Mouse (Mus musculus): ENCODE measurements at regions not wholly inside any gene's neighbourhood (a gene's known extent, or its start where the extent isn't known, plus 50 kb on each side); places are given as distances from the start of the nearest gene placed in this dataset.

DNA sequence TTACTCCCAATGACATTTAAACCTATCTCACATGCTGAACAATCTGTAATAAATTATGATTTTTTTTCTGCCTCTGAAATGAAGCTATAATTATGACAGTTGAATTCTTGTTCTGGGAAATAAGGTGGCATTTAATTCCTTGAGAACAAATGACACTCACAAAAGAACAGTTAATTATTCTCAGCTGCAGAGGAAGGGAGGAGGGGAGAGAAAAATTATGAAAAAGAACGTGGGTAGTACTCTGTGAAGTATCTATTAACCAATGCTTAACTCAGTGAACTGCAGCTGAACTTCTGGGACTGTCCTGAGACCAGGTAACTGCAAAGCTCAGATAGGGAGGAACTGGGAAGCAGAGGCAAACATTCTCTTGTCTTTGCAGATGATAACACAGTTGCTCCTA lies 302.6 kb upstream of the Fam92a start:
- no peak for ATAC-seq (replicated peaks; ENCODE audit: low read depth, poor library complexity, severe bottlenecking)

DNA sequence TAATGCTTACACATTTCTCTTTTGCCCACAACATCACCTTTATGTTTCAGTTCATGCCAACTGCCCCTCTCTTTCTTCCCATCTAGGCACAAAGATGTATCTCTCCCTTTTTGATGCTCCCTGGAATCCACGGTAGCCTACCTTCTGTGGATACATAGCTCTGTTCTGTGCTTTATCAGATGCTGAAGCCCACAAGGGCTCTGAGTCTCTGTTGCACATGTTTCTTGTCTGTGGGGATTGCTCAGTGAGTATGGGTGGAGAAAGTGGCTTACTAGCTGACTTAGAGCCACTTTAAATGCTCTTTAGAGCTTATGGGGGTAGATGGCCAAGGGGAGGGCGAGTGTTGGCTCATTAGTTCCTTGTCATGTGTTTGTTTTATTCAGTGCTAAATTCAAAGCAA lies 289.9 kb upstream of the Fam92a start:
- ATAC-seq (replicated peaks; ENCODE audit: low read depth, poor library complexity, severe bottlenecking) = no peak

- ATAC-seq (replicated peaks; ENCODE audit: low read depth, poor library complexity, severe bottlenecking) = no peak
These were observed 289.4 kb upstream of the Fam92a start for GRCm38 (mm10) chr4:12461251-12461650.

GRCm38 (mm10) chr4:12457978-12458597 lies 286.3 kb upstream of the Fam92a start:
- ATAC-seq (replicated peaks; ENCODE audit: low read depth, poor library complexity, severe bottlenecking) = no peak

DNA sequence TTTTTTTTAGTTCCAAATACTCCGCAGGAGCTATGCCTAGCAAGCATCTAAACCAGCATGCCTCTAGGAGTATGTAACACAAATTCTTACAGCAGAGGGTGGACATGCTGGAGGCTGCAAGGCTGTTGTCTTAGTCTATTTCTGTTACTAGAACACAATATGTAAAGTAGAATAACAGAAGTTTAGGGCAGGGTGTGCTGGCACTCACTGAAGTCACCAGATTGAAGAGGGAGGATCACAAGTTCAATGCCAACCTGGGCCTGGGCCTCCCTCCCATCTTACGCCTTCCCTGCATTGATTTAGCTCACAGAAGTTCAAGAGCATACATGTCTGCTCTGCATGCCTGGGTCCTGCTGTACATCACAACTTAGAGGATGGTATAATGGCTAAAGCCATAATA lies 280.3 kb upstream of the Fam92a start:
- no peak for ATAC-seq (replicated peaks; ENCODE audit: low read depth, poor library complexity, severe bottlenecking)

- ATAC-seq (replicated peaks; ENCODE audit: low read depth, poor library complexity, severe bottlenecking) = no peak
These were observed 253.7 kb upstream of the Fam92a start for GRCm38 (mm10) chr4:12425507-12425906.

- no peak for ATAC-seq (replicated peaks; ENCODE audit: low read depth, poor library complexity, severe bottlenecking)
These were observed 250.0 kb upstream of the Fam92a start for GRCm38 (mm10) chr4:12421628-12422319.

DNA sequence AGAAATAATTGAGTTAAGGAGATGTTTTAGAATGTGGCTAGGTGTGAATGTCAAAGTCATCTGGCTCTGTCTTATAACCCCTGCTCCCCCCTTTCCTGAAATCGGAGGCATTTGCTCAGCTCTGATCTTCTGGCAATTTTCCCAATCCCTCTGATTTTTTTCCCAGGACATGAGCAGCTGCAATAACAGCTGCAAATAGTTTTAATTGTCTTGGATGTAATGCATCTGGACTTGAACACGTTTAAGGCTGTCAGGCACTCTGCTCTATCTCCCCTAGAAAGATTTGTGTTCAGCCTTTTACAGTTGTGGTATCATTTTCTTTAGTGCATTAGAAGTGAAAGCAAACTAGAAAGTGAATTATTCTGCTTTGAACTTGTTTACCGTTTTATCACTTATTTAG lies 246.3 kb upstream of the Fam92a start:
- no peak for ATAC-seq (replicated peaks; ENCODE audit: low read depth, poor library complexity, severe bottlenecking)

DNA sequence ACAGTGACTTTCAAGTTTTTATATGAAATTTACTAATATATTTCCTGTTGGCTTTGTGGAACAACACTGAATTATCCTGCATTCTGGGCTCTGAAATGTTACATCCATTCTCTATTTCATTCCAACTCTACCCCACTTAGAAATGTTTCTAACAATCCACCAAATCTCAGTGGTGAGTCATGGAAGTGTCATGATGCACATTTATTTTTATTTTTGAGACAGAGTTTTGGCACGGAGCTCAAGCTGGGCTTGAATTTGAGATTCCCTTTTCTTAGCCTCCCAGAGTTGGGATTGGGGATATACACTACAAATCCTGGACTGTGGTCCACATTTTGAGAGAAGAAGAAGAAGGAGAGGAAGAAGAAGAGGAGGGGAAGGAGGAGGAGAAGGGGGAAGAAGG lies 223.5 kb upstream of the Fam92a start:
- ATAC-seq (replicated peaks; ENCODE audit: low read depth, poor library complexity, severe bottlenecking) = no peak

DNA sequence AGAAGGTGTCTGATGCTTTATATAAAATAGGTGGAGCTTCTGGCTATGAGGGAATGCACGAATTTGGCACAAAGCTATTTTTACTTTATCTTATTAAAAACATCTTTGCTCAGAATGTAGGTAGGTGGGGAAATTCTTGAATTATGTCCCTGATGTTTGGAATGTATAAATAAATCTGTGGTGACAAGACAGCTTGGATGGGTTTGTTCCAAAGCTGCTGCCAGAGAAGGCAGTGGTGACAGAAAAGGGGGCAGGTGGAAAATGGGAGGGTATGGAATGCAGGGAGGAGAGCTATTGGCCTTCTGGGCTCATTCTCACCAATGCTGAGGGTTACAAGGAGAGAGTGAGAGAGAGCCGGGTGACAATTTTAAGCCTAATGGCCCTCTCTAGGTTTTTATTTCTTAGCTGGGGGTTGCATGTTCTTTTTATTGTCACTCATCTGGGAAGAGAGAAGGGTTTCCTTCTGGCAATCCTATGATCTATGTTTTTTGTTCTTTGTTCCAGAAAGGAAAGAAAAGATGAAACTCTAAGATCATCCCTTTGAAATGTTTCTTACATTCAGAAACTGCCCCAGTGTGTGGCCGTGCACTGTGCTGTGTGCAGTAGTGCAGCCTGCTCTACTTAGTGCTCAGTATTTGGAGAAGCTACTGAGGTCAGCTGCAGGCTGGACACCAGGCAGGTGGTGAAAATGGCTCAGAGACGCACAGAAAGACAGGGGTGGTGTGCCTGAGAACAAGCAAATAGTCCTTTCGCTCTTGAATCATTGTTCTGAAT lies 205.2 kb upstream of the Fam92a start:
- no peak for ATAC-seq (replicated peaks; ENCODE audit: low read depth, poor library complexity, severe bottlenecking)

DNA sequence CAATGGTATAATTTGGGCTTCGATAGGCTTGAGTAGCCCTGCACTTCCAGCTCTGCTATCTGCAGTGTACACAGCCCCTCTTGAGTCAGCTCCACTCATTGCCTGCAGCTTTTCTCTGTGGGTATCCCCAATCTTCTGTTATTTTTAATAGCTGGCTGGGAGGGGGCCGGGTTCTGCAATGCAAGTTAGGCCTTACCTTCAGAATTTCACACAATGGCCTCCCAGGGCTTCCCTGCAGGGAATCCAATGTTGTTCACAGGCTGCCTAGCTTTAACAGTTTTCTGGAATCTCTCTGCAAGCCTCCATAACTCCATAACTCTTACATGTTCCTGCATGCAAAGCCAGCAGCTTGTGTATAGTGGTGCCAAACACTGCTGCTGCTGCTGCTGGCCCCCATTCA lies 197.7 kb upstream of the Fam92a start:
- no peak for ATAC-seq (replicated peaks; ENCODE audit: low read depth, poor library complexity, severe bottlenecking)

- no peak for ATAC-seq (replicated peaks; ENCODE audit: low read depth, poor library complexity, severe bottlenecking)
These were observed 185.3 kb upstream of the Fam92a start for GRCm38 (mm10) chr4:12356992-12357634.

DNA sequence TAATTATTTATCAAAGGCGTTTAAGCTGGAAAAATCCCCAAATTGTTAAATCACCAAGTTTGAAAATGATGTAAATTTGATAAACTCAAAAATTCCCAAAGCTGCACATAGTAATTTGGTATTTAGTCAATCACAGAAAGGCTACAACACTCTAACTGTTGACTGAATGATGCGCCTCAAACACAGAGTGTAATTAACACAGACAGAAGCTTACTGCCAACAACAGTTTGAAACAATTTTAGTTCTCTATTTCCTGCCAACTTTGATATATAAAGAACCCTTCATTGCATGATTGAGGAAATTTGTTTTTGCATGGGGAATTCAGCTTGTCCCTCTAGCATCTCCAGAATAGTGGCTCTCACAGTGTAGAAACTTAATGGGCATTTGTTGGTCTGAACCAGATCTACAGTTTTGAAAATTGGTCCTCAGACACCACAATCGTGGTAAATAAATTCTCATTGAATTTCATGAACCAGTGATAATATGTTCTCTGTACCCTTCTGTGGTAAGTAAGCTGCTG lies 181.6 kb upstream of the Fam92a start:
- ATAC-seq (replicated peaks; ENCODE audit: low read depth, poor library complexity, severe bottlenecking) = no peak

- ATAC-seq (replicated peaks; ENCODE audit: low read depth, poor library complexity, severe bottlenecking) = no peak
These were observed 167.4 kb upstream of the Fam92a start for GRCm38 (mm10) chr4:12339236-12339635.

DNA sequence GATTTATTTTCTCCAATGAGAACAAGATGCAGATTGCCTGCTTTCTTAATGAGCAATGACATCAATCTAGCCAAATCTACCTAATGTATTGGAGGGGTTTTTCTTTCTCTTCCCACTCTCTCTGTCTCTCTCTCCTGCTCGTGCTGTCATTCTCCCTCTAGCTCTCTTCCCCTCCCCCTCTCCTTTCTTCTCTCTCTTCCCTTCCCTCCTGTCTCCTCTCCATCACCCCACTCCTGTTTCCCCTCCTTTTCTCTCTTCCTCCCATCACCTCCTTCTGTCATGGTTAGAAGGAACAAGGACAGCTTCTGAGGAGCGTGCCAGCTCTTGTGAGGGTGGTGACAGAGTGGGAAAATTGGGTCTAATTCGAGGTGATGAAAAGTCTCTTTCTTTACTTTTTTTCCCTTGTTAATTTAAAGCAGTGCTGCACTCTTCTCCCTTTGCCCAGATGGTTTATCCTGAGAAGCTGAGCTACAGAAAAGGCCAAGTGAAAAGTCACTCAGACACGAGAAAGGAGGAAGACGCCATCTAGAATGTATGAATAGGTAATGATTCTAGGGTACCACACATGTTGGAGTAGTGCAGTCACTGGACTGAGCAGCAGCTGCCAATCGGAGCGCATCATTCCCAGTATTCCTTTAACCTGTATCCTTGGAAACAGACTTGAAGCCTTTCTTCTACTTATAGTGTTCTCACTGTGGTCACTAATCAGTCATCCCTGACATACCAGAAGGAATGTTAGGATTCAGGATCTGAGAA lies 163.2 kb upstream of the Fam92a start:
- ATAC-seq (replicated peaks; ENCODE audit: low read depth, poor library complexity, severe bottlenecking) = no peak

- ATAC-seq (replicated peaks; ENCODE audit: low read depth, poor library complexity, severe bottlenecking) = no peak
These were observed 162.6 kb upstream of the Fam92a start for GRCm38 (mm10) chr4:12334429-12334828.

DNA sequence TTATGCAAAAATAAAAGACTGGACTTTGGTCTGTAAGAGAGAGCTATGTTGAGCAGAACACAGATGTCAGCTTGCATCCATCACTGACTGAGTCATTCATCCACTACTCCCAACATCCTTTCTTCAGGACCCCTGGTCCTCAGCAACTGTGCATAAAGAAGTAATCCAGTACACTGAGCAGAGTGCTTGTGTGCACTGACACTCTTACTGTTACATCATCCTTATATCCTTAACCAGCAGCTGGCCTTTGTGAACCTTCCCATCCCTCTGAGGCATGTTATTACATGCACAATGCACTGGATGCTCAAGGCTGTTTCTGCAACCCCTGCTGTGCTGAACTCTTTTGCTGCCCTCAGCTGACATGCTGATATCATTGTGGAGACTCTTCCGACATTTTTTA lies 144.2 kb upstream of the Fam92a start:
- ATAC-seq (replicated peaks; ENCODE audit: low read depth, poor library complexity, severe bottlenecking) = no peak

- no peak for ATAC-seq (replicated peaks; ENCODE audit: low read depth, poor library complexity, severe bottlenecking)
These were observed 136.5 kb upstream of the Fam92a start for GRCm38 (mm10) chr4:12308332-12308731.

DNA sequence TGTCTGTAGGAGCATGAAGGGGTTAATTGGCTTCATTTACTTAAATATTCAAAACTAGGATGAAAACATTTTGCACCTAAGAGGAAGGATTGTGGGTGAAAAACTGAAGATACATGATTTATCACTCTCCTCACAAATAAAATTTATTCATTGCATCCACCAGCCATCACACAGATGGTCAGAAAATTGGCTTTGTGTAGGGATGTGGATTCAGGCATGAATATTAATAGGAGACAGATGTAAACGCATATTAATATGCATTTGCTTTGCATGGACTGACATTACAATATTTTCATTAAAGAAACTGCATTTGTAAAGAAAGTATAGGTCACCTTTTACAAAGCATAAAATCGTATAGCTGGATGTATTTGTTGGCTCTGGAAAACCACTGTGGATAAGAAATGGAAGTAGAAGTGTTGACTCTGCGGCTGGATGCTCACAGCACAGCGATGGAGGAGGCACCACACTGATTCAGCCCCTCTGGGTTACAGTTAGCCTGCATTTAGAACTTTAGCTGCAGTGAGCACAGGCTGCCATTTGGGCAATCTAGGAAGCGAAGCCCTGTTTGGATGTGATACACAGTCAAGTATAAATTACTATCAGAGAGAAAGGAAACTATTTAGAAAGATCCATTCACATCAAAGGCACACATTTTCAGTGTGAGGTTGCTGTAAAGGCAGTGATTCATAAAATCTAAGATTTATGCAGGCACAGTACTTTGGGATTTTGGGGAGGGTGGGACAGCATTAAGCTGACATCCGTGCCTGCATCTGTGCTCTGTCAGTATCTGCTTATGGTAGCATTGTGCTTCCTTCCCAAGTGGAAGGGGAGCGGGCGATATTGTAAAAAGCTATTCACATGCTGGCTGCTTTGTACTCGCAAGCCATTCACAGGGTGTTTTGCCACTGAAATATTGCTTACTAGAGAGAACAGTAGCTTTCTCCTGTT lies 135.1 kb upstream of the Fam92a start:
- ATAC-seq (replicated peaks; ENCODE audit: low read depth, poor library complexity, severe bottlenecking) = no peak
